Mouse (Mus musculus) c-Kit-positive CD71-positive TER-119-negative erythroid progenitor cells, embryonic 14.5 days (primary cell): ENCODE measurements around the gene Barhl2.

ENCODE experiments used
- DNase-seq: peaks from one replicate; pipeline ENCODE4 v3.0.0-alpha.2; 2013; ENCODE audit warnings: low read depth

Barhl2 gene

GRCm38 (mm10) chr5:106455106-106455920, 2.7 kb downstream of the Barhl2 start:
- DNase-seq: no peak

- no peak for DNase-seq
Observed at GRCm38 (mm10) chr5:106454411-106455105, 3.4 kb downstream of the Barhl2 start.

GRCm38 (mm10) chr5:106453886-106454321, 4.1 kb downstream of the Barhl2 start:
- DNase-seq: no peak

GRCm38 (mm10) chr5:106453181-106453885, 4.6 kb downstream of the Barhl2 start:
- DNase-seq: no peak

GRCm38 (mm10) chr5:106452686-106453085, 5.3 kb downstream of the Barhl2 start:
- no peak for DNase-seq

GRCm38 (mm10) chr5:106451681-106452440, 6.1 kb downstream of the Barhl2 start:
- no peak for DNase-seq

- DNase-seq: no peak
Observed at GRCm38 (mm10) chr5:106450426-106451160, 7.4 kb downstream of the Barhl2 start.

- DNase-seq: no peak
Observed at GRCm38 (mm10) chr5:106449720-106450425, 8.1 kb downstream of the Barhl2 start.

- DNase-seq: no peak
Observed at GRCm38 (mm10) chr5:106448798-106449125, 9.2 kb downstream of the Barhl2 start.

GRCm38 (mm10) chr5:106447951-106448797, 9.8 kb downstream of the Barhl2 start:
- no peak for DNase-seq

- no peak for DNase-seq
Observed at GRCm38 (mm10) chr5:106447091-106447820, 10.7 kb downstream of the Barhl2 start.

- DNase-seq: no peak
Observed at GRCm38 (mm10) chr5:106446593-106446992, 11.4 kb downstream of the Barhl2 start.

GRCm38 (mm10) chr5:106445681-106446080, 12.3 kb downstream of the Barhl2 start:
- DNase-seq: no peak

- no peak for DNase-seq
Observed at GRCm38 (mm10) chr5:106438916-106439315, 19.1 kb downstream of the Barhl2 start.

GRCm38 (mm10) chr5:106426069-106426468, 31.9 kb downstream of the Barhl2 start:
- DNase-seq: no peak

GRCm38 (mm10) chr5:106420871-106421270, 37.1 kb downstream of the Barhl2 start:
- DNase-seq: no peak

GRCm38 (mm10) chr5:106420370-106420769, 37.6 kb downstream of the Barhl2 start:
- no peak for DNase-seq

- no peak for DNase-seq
Observed at GRCm38 (mm10) chr5:106417210-106417609, 40.8 kb downstream of the Barhl2 start.

- no peak for DNase-seq
Observed at GRCm38 (mm10) chr5:106416550-106416949, 41.4 kb downstream of the Barhl2 start.
